Mouse (Mus musculus): ENCODE measurements around the gene Arhgap23.
A peak's percentile ranks its signal among the peaks of the same experiment; 100 is the strongest.

Gene Arhgap23

GRCm38 (mm10) chr11:97434704-97435454, 19.5 kb downstream of the Arhgap23 start:
- DNase-seq (ENCODE audit: low read depth, low spot score): peak; percentile 98

DNA sequence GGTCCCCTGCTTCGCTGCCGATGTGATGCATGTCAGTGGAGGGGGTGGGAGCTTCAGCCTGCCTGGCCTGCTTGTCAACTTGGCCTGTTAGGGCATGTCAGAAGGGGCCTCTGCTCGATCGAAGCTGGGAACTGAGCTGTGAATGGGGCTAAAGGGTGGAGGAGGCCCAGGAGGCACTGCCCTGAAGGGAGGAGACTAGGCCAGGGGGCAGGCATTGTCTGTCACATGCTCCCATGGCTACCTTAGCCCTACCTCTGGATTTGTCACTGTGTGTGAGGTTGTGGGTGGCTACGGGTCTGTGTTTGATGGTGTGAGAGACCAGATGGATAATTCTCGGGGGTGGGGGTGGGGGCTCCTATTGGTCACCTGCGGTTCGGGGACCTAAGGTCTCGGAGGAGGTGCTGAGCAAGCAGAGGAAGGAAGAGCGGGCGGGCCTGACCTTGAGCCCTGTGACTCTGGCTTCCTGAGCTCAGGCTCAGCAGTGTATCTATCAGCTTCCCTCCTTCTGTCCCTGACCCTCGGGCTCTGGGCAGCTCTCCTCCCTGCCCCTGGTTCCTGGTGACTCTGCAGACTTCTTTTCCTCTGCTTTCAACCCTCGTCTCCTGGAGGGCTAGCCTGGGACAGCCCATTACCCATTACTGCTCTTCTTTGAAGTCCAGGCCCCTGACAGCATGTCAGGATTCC, 20.6 kb downstream of the Arhgap23 start:
- peak; percentile 78 for DNase-seq (ENCODE audit: low read depth, low spot score)

- peak; percentile 88 for DNase-seq (ENCODE audit: low read depth, low spot score)
These were observed 22.4 kb downstream of the Arhgap23 start for GRCm38 (mm10) chr11:97437745-97438144.

GRCm38 (mm10) chr11:97438868-97439267, 23.5 kb downstream of the Arhgap23 start:
- no peak for DNase-seq (ENCODE audit: low read depth, low spot score)

- peak; percentile 49 for DNase-seq (ENCODE audit: low read depth, low spot score)
These were observed 24.6 kb downstream of the Arhgap23 start for GRCm38 (mm10) chr11:97439935-97440334.

- DNase-seq (ENCODE audit: low read depth, low spot score): peak; percentile 58
These were observed 25.1 kb downstream of the Arhgap23 start for GRCm38 (mm10) chr11:97440441-97440881.

- peak; percentile 86 for DNase-seq (ENCODE audit: low read depth, low spot score)
These were observed 25.8 kb downstream of the Arhgap23 start for GRCm38 (mm10) chr11:97441036-97441657.

DNA sequence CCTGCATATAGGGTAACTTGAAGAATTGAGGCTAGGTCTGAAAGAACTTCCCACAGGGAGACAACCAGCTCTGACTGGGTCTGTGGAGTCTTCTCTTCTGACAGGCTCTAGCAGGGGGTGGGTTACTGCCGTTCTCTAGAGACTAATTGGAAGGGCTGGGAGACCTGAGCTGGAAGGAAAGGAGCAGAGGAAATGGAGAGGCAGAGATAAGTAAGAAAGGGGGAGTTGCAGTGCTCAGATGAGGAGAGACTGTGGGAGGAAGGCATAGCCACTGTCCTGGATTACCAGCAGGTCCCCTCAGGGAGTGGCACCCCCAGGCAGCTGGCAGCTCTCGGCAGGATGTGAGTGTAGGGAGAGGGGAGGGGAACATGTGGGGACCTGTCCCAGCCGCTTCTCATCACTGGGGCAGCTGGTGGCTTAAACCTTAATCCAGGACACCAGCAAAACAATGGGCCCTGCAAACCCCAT, 26.4 kb downstream of the Arhgap23 start:
- DNase-seq (ENCODE audit: low read depth, low spot score): peak; percentile 47

- no peak for DNase-seq (ENCODE audit: low read depth, low spot score)
These were observed 27.8 kb downstream of the Arhgap23 start for GRCm38 (mm10) chr11:97442891-97443675.

DNA sequence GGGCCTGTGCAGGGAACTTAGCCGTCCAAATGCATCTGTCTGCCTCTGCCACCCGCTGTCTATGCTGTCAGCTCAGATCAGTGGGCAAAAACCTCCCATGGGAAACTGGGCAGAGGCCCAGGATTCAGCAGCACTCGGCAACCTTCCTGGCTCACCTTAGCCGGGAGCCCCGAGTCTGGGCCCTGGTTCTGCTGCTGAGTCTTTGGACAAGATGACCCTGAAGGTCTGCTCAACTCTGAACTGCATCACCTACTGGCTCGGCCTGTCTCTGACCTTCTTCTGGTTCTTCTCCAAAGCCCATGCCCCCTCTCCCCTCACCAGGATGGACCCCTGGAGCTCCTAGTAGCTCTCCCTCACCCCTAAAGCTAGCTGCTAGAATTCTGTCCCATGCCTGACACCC, 30.3 kb downstream of the Arhgap23 start:
- no peak for DNase-seq (ENCODE audit: low read depth, low spot score)

DNA sequence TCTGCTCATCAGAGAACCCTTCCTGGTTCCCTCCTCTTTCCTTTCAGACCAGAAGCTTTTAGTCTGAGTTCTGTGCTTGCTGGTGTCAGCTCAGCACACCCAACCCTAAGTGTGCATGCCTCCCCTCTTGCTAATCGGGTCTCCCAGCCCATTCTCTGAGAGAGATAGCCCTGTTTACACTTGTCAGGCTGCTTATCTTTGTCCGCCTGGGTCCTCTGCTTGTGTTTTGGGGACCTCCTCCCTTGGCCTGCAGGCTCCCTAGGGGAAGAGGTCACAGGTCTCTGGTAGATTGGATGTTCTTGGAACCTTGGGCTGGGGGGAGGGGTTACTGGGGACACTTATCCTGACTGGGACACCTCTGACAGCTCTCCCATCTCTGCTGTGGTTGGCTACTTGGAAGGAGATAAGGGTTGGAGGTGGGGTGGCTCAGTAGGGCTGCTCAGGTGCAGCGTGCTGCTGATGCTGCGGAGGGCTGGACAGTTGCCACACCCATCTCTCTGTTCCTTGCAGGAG, 30.7 kb downstream of the Arhgap23 start:
- DNase-seq (ENCODE audit: low read depth, low spot score): no peak

GRCm38 (mm10) chr11:97447979-97448378, 32.6 kb downstream of the Arhgap23 start:
- DNase-seq (ENCODE audit: low read depth, low spot score): no peak

DNA sequence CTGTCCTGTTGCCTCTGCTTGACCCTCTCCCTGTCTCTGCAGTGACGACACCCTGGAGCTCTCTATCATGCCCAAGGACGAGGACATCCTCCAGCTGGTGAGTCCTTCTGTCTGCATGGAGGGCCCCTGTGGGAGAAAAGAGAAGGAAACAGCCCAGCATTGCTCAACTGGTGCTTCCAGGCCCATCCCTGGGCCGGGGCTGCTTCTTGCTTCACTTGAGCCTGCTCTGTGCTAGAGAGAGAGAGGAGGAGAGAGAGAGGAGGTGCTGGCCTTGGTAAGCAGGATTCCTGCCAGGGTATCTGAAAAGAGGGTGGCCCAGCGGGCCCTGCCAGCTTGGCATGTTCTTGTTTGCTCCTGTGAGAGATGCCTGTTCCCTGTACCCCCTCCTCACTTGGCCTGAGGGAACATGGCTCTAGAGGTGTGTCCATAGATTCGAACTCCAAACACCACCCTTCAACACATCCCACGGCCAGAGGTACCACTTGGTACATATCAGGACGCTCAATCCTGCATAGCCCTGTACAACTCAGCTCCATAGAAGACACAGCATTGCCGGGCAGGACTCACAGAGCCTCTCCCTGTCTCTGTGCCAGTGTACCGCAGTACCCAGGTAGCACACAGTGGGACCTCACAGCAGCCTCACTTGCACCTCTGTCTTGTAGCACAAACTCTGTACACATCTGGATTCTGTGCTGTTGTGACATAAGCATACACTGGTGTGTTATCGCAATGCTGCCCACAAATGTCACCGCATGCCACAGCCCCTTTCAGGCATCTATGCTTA, 33.5 kb downstream of the Arhgap23 start:
- peak; percentile 32 for DNase-seq (ENCODE audit: low read depth, low spot score)

GRCm38 (mm10) chr11:97449601-97450293, 34.4 kb downstream of the Arhgap23 start:
- DNase-seq (ENCODE audit: low read depth, low spot score): peak; percentile 95

DNA sequence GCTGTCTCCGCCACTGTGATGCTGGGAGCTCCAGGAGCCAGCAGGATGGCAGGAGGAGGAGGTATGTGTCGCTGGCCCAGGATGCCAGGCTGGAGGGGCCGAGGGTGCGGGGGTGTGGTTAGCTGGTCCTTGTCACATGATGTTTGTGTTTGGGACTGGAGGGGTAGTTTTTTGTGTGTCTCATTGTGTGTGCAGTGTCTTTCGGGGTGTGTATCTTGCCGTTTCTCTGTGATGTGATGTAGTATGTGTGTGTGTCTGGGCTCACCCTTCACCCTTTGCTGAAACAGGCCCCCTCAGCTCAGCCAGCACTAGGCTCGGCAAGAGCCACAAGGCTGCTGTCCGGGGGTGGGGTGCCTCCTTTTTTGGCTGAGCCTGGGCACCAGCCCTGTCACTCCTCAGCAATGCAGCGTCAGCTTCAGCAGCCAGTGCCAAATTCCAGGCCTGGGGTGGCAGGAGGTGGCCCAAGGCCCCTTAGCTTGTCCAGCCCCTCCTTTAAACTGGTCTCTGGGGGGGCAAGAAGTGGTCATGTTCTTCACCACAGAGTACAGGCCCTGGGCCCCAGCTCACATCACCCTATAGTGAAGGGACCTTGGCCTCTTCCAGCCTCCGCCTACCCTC, 35.1 kb downstream of the Arhgap23 start:
- DNase-seq (ENCODE audit: low read depth, low spot score): peak; percentile 87

- no peak for DNase-seq (ENCODE audit: low read depth, low spot score)
These were observed 36.3 kb downstream of the Arhgap23 start for GRCm38 (mm10) chr11:97451625-97452024.

- DNase-seq (ENCODE audit: low read depth, low spot score): no peak
These were observed 41.8 kb downstream of the Arhgap23 start for GRCm38 (mm10) chr11:97457120-97457519.

GRCm38 (mm10) chr11:97461307-97461820, 46.0 kb downstream of the Arhgap23 start:
- DNase-seq (ENCODE audit: low read depth, low spot score): no peak

GRCm38 (mm10) chr11:97462538-97462937, 47.2 kb downstream of the Arhgap23 start:
- DNase-seq (ENCODE audit: low read depth, low spot score): peak; percentile 14

All from 3T3-L1 (cell line).